Mouse (Mus musculus) right cerebral cortex, adult 18-20 months (tissue): ENCODE data around the gene Plcz1.

ENCODE experiments used
- DNase-seq: peaks from one replicate; pipeline ENCODE4 v3.0.0; 2022; ENCODE audit warnings: mixed read lengths

Gene Plcz1

GRCm38 (mm10) chr6:139947106-139947879 lies 94.0 kb downstream of the Plcz1 start:
- no peak for DNase-seq
